Mouse (Mus musculus): ENCODE data around the gene Dxo. TPM values are rescaled to one million over a fixed set of nuclear protein-coding genes. Genes with fewer than 3 reads are reported as not detected.

Gene Dxo
- polyA plus RNA-seq, 1 experiment from 2014 or later: 88.8 TPM

Small RNA genes lying within 50 kb of the gene (microRNA-seq; reads per million reads assigned to microRNA genes)
- gene Mir6970: not detected
- gene Mir6971: 1.8 reads per million
- not detected for gene Mir6972

Other genes with a start within 250 kb of the Dxo start
- gene Gpsm3, start 247.2 kb upstream of the Dxo start, polyA plus RNA-seq (2016; fragmentation: Nextera tagmentation; extraction: Ambion mirVana): 9.4 and 10.1 TPM in 2 replicates
- gene Pbx2, start 245.8 kb upstream of the Dxo start, polyA plus RNA-seq (2016; fragmentation: Nextera tagmentation; extraction: Ambion mirVana): 18.2 and 19.5 TPM in 2 replicates
- gene Ager, start 239.2 kb upstream of the Dxo start, polyA plus RNA-seq (2016; fragmentation: Nextera tagmentation; extraction: Ambion mirVana): 2.6 and 3.6 TPM in 2 replicates
- gene Rnf5, start 233.3 kb upstream of the Dxo start, polyA plus RNA-seq (2016; fragmentation: Nextera tagmentation; extraction: Ambion mirVana): 165 and 172 TPM in 2 replicates
- gene Agpat1, start 232.8 kb upstream of the Dxo start, polyA plus RNA-seq (2016; fragmentation: Nextera tagmentation; extraction: Ambion mirVana): 51.3 and 56.1 TPM in 2 replicates
- 4.0 and 4.2 TPM in 2 replicates for gene Egfl8, start 221.0 kb upstream of the Dxo start, polyA plus RNA-seq (2016; fragmentation: Nextera tagmentation; extraction: Ambion mirVana)
- gene Ppt2, start 208.5 kb upstream of the Dxo start, polyA plus RNA-seq (2016; fragmentation: Nextera tagmentation; extraction: Ambion mirVana): 18.6 and 19.5 TPM in 2 replicates
- gene Prrt1, start 207.5 kb upstream of the Dxo start, polyA plus RNA-seq (2016; fragmentation: Nextera tagmentation; extraction: Ambion mirVana): 0.12 and 0.18 TPM in 2 replicates
- 16.6 and 17.3 TPM in 2 replicates for gene Fkbpl, start 192.3 kb upstream of the Dxo start, polyA plus RNA-seq (2016; fragmentation: Nextera tagmentation; extraction: Ambion mirVana)
- 103 and 104 TPM in 2 replicates for gene Atf6b, start 189.9 kb upstream of the Dxo start, polyA plus RNA-seq (2016; fragmentation: Nextera tagmentation; extraction: Ambion mirVana)
- 0.03 TPM in 1 of 2 replicates, not detected in the other for gene Tnxb, start 166.5 kb upstream of the Dxo start, polyA plus RNA-seq (2016; fragmentation: Nextera tagmentation; extraction: Ambion mirVana)
- not detected in 2 replicates for gene C4b, start 93.1 kb upstream of the Dxo start, polyA plus RNA-seq (2016; fragmentation: Nextera tagmentation; extraction: Ambion mirVana)
- gene Cyp21a1, start 32.5 kb upstream of the Dxo start, polyA plus RNA-seq (2016; fragmentation: Nextera tagmentation; extraction: Ambion mirVana): not detected in 2 replicates
- gene Stk19, start 74 bp upstream of the Dxo start, polyA plus RNA-seq (2016; fragmentation: Nextera tagmentation; extraction: Ambion mirVana): 24.6 and 26.4 TPM in 2 replicates
- 57.1 and 57.3 TPM in 2 replicates for gene Skiv2l, start 13.2 kb downstream of the Dxo start, polyA plus RNA-seq (2016; fragmentation: Nextera tagmentation; extraction: Ambion mirVana)
- 129 and 144 TPM in 2 replicates for gene Nelfe, start 13.4 kb downstream of the Dxo start, polyA plus RNA-seq (2016; fragmentation: Nextera tagmentation; extraction: Ambion mirVana)
- 2.1 and 2.6 TPM in 2 replicates for gene Cfb, start 25.5 kb downstream of the Dxo start, polyA plus RNA-seq (2016; fragmentation: Nextera tagmentation; extraction: Ambion mirVana)
- 4.8 and 6.2 TPM in 2 replicates for gene Zbtb12, start 42.5 kb downstream of the Dxo start, polyA plus RNA-seq (2016; fragmentation: Nextera tagmentation; extraction: Ambion mirVana)
- not detected in 2 replicates for gene Gm20547, start 45.0 kb downstream of the Dxo start, polyA plus RNA-seq (2016; fragmentation: Nextera tagmentation; extraction: Ambion mirVana)
- 0.55 and 1.6 TPM in 2 replicates for gene C2, start 61.2 kb downstream of the Dxo start, polyA plus RNA-seq (2016; fragmentation: Nextera tagmentation; extraction: Ambion mirVana)
- gene Ehmt2, start 61.5 kb downstream of the Dxo start, polyA plus RNA-seq (2016; fragmentation: Nextera tagmentation; extraction: Ambion mirVana): 96.5 and 103 TPM in 2 replicates
- gene Slc44a4, start 77.4 kb downstream of the Dxo start, polyA plus RNA-seq (2016; fragmentation: Nextera tagmentation; extraction: Ambion mirVana): 0.21 and 0.44 TPM in 2 replicates
- 14.0 and 19.3 TPM in 2 replicates for gene Neu1, start 94.2 kb downstream of the Dxo start, polyA plus RNA-seq (2016; fragmentation: Nextera tagmentation; extraction: Ambion mirVana)
- gene Hspa1b, start 122.2 kb downstream of the Dxo start, polyA plus RNA-seq (2016; fragmentation: Nextera tagmentation; extraction: Ambion mirVana): 0.13 and 0.15 TPM in 2 replicates
- gene Gm20481, start 132.9 kb downstream of the Dxo start, polyA plus RNA-seq (2016; fragmentation: Nextera tagmentation; extraction: Ambion mirVana): not detected in 2 replicates
- 1.3 and 1.9 TPM in 2 replicates for gene Hspa1a, start 135.1 kb downstream of the Dxo start, polyA plus RNA-seq (2016; fragmentation: Nextera tagmentation; extraction: Ambion mirVana)
- 1.1 TPM in 2 replicates for gene Hspa1l, start 135.7 kb downstream of the Dxo start, polyA plus RNA-seq (2016; fragmentation: Nextera tagmentation; extraction: Ambion mirVana)
- gene Lsm2, start 144.8 kb downstream of the Dxo start, polyA plus RNA-seq (2016; fragmentation: Nextera tagmentation; extraction: Ambion mirVana): 339 and 361 TPM in 2 replicates
- 197 and 223 TPM in 2 replicates for gene Vars, start 164.0 kb downstream of the Dxo start, polyA plus RNA-seq (2016; fragmentation: Nextera tagmentation; extraction: Ambion mirVana)
- gene Vwa7, start 179.6 kb downstream of the Dxo start, polyA plus RNA-seq (2016; fragmentation: Nextera tagmentation; extraction: Ambion mirVana): 0.18 and 0.21 TPM in 2 replicates
- gene Sapcd1, start 191.0 kb downstream of the Dxo start, polyA plus RNA-seq (2016; fragmentation: Nextera tagmentation; extraction: Ambion mirVana): 4.2 and 5.6 TPM in 2 replicates
- gene Msh5, start 209.7 kb downstream of the Dxo start, polyA plus RNA-seq (2016; fragmentation: Nextera tagmentation; extraction: Ambion mirVana): 3.9 and 4.4 TPM in 2 replicates
- gene Clic1, start 212.9 kb downstream of the Dxo start, polyA plus RNA-seq (2016; fragmentation: Nextera tagmentation; extraction: Ambion mirVana): 190 and 191 TPM in 2 replicates
- 482 and 503 TPM in 2 replicates for gene Ddah2, start 222.0 kb downstream of the Dxo start, polyA plus RNA-seq (2016; fragmentation: Nextera tagmentation; extraction: Ambion mirVana)
- gene Ly6g6c, start 228.4 kb downstream of the Dxo start, polyA plus RNA-seq (2016; fragmentation: Nextera tagmentation; extraction: Ambion mirVana): 0.31 and 0.35 TPM in 2 replicates
- gene Mpig6b, start 229.2 kb downstream of the Dxo start, polyA plus RNA-seq (2016; fragmentation: Nextera tagmentation; extraction: Ambion mirVana): 0.52 and 0.93 TPM in 2 replicates
- gene Ly6g6e, start 239.9 kb downstream of the Dxo start, polyA plus RNA-seq (2016; fragmentation: Nextera tagmentation; extraction: Ambion mirVana): 0.83 and 1.00 TPM in 2 replicates
- 1.3 TPM in 1 of 2 replicates, not detected in the other for gene Ly6g6d, start 241.0 kb downstream of the Dxo start, polyA plus RNA-seq (2016; fragmentation: Nextera tagmentation; extraction: Ambion mirVana)
- gene Ly6g6f, start 248.6 kb downstream of the Dxo start, polyA plus RNA-seq (2016; fragmentation: Nextera tagmentation; extraction: Ambion mirVana): 0.51 and 0.62 TPM in 2 replicates

Data from embryonic facial prominence, embryonic 10.5 days (tissue).